Mouse (Mus musculus): Measurements from ENCODE around the gene Ywhab.

GRCm38 (mm10) chr2:164025150-164025549 lies 30.4 kb downstream of the Ywhab start, which contains the start of gene Pabpc1l:
- TF ChIP-seq SRF (IDR thresholded peaks at IDR 0.05; ENCODE audit: control insufficient read depth, insufficient read length, low read depth) (no peak), MYOD1 (IDR thresholded peaks at IDR 0.05; ENCODE audit: control insufficient read depth in 1 of 3, insufficient read length in 2 of 3, low read depth in 2 of 3) (no peak), POLR2A (IDR thresholded peaks at IDR 0.05; ENCODE audit: insufficient read length, low read depth) (no peak), TCF12 (IDR thresholded peaks at IDR 0.05; ENCODE audit: insufficient read depth, poor library complexity, severe bottlenecking) (no peak), E2F4 (IDR thresholded peaks at IDR 0.05; ENCODE audit: insufficient read depth) (no peak)

Measured in myocyte (in vitro differentiated cells).